Mouse (Mus musculus) embryonic facial prominence, embryonic 10.5 days (tissue): ENCODE measurements at regions not wholly inside any gene's neighbourhood (a gene's known extent, or its start where the extent isn't known, plus 50 kb on each side); places are given as distances from the start of the nearest gene placed in this dataset.

Experiments
- DNase-seq: peaks from one replicate; pipeline ENCODE4 v3.0.0-alpha.2; 2017; ENCODE audit warnings: low spot score
- H3K27ac ChIP-seq: fragments of 300-500 bp; sonication (generic); replicated peaks from 2 replicates; pipeline ENCODE4 v1.5.1; 2016; ENCODE audit warnings: mild to moderate bottlenecking
- H3K27me3 ChIP-seq: fragments of 300-500 bp; sonication (generic); replicated peaks from 2 replicates; pipeline ENCODE4 v1.6.1; 2016; ENCODE audit warnings: low read depth, mild to moderate bottlenecking; ENCODE audit not compliant: poor library complexity, severe bottlenecking
- H3K36me3 ChIP-seq: fragments of 300-500 bp; sonication (generic); replicated peaks from 2 replicates; pipeline ENCODE4 v1.6.1; 2016; ENCODE audit warnings: mild to moderate bottlenecking, moderate library complexity
- H3K4me1 ChIP-seq: fragments of 300-500 bp; sonication (generic); 2 replicates; pipeline ENCODE4 v1.6.1; 2016
- H3K4me3 ChIP-seq: fragments of 300-500 bp; sonication (generic); 2 replicates; pipeline ENCODE4 v1.5.1; 2016; ENCODE audit warnings: mild to moderate bottlenecking, moderate library complexity
- H3K9me3 ChIP-seq: fragments of 300-500 bp; sonication (generic); 2 replicates; pipeline ENCODE4 v1.6.1; 2016; ENCODE audit warnings: mild to moderate bottlenecking
- WGBS: fragments of 180-500 bp; shearing (Covaris S2); methylation state at CpG from one replicate; pipeline ENCODE4 v1.1.7; 2016; 5-methylcytosine and 5-hydroxymethylcytosine counted together

DNA sequence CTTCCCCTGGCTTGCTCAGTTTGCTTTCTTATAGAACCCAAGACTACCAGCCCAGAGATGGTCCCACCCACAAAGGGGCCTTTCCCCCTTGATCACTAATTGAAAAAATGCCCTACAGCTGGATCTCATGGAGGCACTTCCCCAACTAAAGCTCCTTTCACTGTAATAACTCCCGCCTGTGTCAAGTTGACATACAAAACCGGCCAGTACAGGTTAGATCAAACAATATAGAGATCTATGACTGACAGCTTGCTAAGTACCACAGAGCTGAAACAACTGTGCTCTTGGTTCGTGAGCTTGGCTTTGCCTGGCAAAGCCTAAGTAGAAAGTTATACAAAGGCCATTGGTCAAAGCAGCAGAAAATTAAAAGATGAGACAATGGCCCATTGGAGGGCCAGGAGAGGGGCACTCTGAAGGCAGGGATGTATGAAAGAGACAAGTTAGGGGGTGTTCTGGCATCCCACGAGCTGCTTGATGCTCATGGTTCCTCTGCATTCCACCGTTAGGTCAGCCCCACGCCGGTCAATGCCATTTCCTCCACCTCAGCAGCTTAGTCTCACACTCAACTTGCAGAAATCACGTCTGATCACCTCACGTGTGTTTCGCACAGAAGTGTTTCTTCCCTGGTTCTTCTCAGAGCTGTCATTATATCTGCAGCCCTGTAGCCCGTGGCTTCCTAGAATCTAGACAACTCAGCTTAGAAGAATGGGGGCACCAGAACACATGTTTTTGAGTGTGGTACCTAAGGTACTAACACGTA, 87.5 kb upstream of the Zfp648 start:
- Histone ChIP-seq H3K4me3 (no peak overlapping the region), H3K4me1 (peaks cover 30% of the 10 kb centered on the region), H3K9me3 (no peaks in the 10 kb centered on the region), H3K27ac (peak overlapping the region; percentile 67), H3K27me3 (peaks cover 25% of the 10 kb centered on the region), H3K36me3 (no peaks in the 10 kb centered on the region)
- peak; percentile 34 for DNase-seq
- 68% methylated on average over 12 of the region's 12 CpGs for WGBS

DNA sequence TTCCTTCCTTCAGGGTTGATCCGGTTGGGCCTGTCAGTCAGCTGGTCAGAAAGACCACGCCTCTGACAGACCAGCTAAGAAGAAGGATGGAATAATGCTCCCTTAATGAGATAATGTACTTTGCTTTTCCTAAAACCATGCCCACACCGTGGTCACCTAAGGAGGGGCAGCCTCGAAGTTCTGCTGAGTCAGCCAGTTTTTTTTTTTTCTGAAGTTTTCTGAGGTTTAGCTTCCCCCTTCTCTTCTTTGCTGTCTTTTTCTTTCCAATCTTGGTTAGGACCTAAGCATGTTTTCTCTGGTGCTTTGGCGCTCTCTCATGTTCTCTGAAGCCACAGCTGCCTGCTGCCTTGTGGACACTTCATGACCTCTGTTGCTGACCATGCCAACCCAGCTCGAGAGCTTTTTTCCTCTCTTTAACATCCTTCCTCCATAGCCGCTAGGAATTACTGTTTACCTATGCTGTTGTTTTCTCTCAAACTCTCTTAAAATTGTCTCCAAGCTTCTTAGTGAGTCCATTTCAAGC, 84.7 kb upstream of the Zfp648 start:
- Histone ChIP-seq H3K9me3 (no peaks in the 10 kb centered on the region), H3K4me1 (peaks cover 31% of the 10 kb centered on the region), H3K27ac (no peak overlapping the region), H3K36me3 (no peaks in the 10 kb centered on the region), H3K27me3 (peaks cover 25% of the 10 kb centered on the region), H3K4me3 (no peak overlapping the region)
- 84% methylated on average over 7 of the region's 7 CpGs for WGBS
- no peak for DNase-seq

DNA sequence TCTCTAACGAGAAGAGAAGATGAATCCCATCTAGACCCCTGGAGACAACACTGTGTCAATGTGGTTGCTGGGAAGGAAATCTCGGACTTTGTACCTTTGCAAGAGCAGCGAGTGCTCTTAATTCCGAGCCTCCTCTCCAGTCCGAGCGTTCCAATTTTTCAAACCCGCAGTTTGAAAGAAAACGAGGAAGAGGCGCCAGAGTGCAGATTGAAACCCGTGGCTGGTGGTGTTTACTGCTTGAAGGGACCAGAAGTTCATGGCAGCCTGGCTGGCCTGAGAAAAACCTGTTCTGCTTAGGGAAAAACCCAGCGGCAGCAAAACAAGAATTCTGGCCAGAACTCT, 83.7 kb upstream of the Zfp648 start:
- WGBS: 45% methylated on average over 11 of the region's 11 CpGs
- Histone ChIP-seq H3K36me3 (no peaks in the 10 kb centered on the region), H3K27ac (peak overlapping the region; percentile 59; the same call in 1 of the 2 replicates), H3K4me3 (peak overlapping the region; percentile 29; the same call in 1 of the 2 replicates), H3K4me1 (peaks cover 31% of the 10 kb centered on the region), H3K9me3 (no peaks in the 10 kb centered on the region), H3K27me3 (peaks cover 25% of the 10 kb centered on the region)
- peak; percentile 18 for DNase-seq

- DNase-seq: peak; percentile 47
- Histone ChIP-seq H3K36me3 (no peaks in the 10 kb centered on the region), H3K27ac (peak overlapping the region; percentile 59), H3K9me3 (no peaks in the 10 kb centered on the region), H3K27me3 (peaks cover 25% of the 10 kb centered on the region), H3K4me3 (peak overlapping the region; percentile 29; the same call in 1 of the 2 replicates), H3K4me1 (peaks cover 26% of the 10 kb centered on the region)
- 39% methylated on average over 20 of the region's 20 CpGs for WGBS
Measured at GRCm38 (mm10) chr1:154117688-154118373, 83.2 kb upstream of the Zfp648 start.

DNA sequence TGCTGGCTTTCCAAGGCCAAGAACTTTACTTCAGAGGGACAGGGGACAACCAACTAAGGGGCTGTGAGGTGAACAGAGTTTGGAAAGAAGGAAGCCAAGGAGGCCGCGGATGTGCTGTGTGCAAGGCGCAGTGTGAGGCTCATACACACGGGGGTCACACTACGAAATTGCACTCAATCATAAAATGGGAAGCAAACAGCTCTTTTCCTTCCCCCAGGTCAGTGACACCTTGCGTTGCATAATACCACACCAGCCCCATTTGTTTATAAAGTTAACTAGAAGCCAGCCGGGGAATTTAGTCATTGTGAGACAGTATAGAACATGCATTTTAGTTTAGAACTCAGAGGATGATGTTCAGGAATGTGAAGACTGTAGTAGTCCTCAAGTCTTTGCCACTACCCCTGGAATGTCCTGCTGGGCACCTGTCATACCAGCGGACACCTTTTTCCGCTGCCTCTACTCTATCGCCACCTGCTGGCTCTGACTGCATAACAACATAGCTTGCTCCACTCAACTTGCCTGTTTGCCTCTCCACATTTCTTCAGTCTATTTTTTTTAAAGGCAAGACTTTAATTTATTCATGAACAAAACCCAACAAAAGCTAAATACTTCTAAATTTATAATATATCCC, 82.5 kb upstream of the Zfp648 start:
- Histone ChIP-seq H3K36me3 (no peaks in the 10 kb centered on the region), H3K4me3 (no peak overlapping the region), H3K27ac (no peak overlapping the region), H3K9me3 (no peaks in the 10 kb centered on the region), H3K4me1 (peaks cover 19% of the 10 kb centered on the region), H3K27me3 (peaks cover 25% of the 10 kb centered on the region)
- DNase-seq: peak; percentile 75
- 44% methylated on average over 10 of the region's 10 CpGs for WGBS

DNA sequence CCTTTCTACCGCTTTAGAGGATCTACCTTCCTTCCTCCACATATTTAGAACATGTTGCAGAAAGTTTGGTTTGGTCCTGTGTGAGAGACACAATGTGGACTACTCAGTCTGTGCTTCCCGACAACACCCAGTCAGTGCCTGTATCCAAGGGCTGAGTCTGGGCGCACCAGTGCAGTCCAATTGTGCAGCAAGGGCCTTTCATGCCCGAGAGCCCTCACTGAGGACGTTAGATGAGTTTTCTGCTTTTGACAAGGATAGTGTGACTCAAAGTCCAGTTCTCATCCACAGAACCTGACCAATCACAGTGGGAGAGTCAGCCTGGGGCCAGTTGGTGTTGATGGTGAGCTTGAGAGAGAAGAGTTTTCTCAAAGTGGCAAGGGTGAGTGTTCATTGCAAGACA, 81.4 kb upstream of the Zfp648 start:
- H3K36me3 ChIP-seq: no peaks in the 10 kb centered on the region
- H3K27me3 ChIP-seq: peaks cover 25% of the 10 kb centered on the region
- no peaks in the 10 kb centered on the region for H3K9me3 ChIP-seq
- H3K27ac ChIP-seq: no peak overlapping the region
- WGBS: 90% methylated on average over 5 of the region's 5 CpGs
- no peak overlapping the region for H3K4me3 ChIP-seq
- peaks cover 16% of the 10 kb centered on the region for H3K4me1 ChIP-seq
- no peak for DNase-seq

DNA sequence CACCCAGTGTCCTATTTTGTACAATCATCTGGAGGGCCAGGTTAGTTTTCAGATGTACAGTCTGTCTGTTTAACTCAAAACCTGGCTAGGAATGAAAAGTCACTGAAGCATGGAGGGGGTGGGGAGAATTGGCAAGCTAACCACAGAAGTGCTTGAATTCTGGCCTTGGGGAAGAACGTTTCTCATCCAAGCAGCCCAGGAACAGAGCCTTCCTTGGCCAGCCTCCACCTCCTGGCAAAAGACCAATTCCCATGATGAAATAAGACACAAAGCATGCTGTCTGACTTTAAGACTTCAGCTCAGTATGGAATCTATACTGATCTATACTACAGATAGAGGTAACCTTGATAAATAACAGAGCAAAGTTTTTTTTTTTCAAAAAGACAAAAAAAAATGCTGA, 80.3 kb upstream of the Zfp648 start:
- no peak for DNase-seq
- H3K27ac ChIP-seq: no peak overlapping the region
- peaks cover 16% of the 10 kb centered on the region for H3K4me1 ChIP-seq
- H3K4me3 ChIP-seq: no peak overlapping the region
- H3K27me3 ChIP-seq: peaks cover 22% of the 10 kb centered on the region
- no peaks in the 10 kb centered on the region for H3K9me3 ChIP-seq
- no peaks in the 10 kb centered on the region for H3K36me3 ChIP-seq
- 64% methylated on average over 1 of the region's 1 CpGs for WGBS

GRCm38 (mm10) chr1:154124981-154125380, 76.0 kb upstream of the Zfp648 start:
- H3K4me1 ChIP-seq: no peaks in the 10 kb centered on the region
- H3K4me3 ChIP-seq: no peak overlapping the region
- no peaks in the 10 kb centered on the region for H3K27me3 ChIP-seq
- H3K36me3 ChIP-seq: no peaks in the 10 kb centered on the region
- H3K27ac ChIP-seq: no peak overlapping the region
- H3K9me3 ChIP-seq: no peaks in the 10 kb centered on the region
- DNase-seq: no peak

GRCm38 (mm10) chr1:154126487-154126886, 74.5 kb upstream of the Zfp648 start:
- no peak overlapping the region for H3K27ac ChIP-seq
- H3K4me3 ChIP-seq: no peak overlapping the region
- H3K4me1 ChIP-seq: no peaks in the 10 kb centered on the region
- DNase-seq: no peak
- H3K9me3 ChIP-seq: no peaks in the 10 kb centered on the region
- WGBS: 81% methylated on average over 4 of the region's 4 CpGs
- no peaks in the 10 kb centered on the region for H3K36me3 ChIP-seq
- H3K27me3 ChIP-seq: no peaks in the 10 kb centered on the region

DNA sequence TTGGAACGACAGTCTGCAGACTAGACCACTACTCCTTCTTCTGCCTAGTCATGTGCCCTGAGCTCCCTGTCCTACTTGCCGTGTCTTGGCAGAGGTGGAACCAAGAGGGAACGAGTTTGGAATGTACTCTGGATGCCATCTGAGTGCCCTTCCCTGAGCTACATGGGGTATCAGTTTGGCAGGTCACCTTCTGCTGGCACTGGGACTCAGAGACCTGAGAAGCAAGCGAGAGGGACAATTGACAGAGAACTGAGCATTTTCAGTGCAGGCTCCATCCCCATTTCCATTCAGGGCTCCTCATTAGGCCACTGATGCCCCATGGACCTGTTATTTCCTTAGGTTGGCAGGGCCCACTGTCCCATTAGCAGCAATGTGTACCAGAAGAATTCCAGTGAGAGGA, 61.5 kb upstream of the Zfp648 start:
- Histone ChIP-seq H3K4me3 (no peak overlapping the region), H3K27me3 (no peaks in the 10 kb centered on the region), H3K4me1 (no peaks in the 10 kb centered on the region), H3K27ac (no peak overlapping the region), H3K9me3 (no peaks in the 10 kb centered on the region), H3K36me3 (no peaks in the 10 kb centered on the region)
- no peak for DNase-seq
- 79% methylated on average over 4 of the region's 4 CpGs for WGBS

GRCm38 (mm10) chr1:154143691-154144090, 57.3 kb upstream of the Zfp648 start:
- no peak for DNase-seq
- Histone ChIP-seq H3K4me1 (no peaks in the 10 kb centered on the region), H3K27me3 (no peaks in the 10 kb centered on the region), H3K9me3 (no peaks in the 10 kb centered on the region), H3K27ac (no peak overlapping the region), H3K36me3 (no peaks in the 10 kb centered on the region), H3K4me3 (no peak overlapping the region)
- WGBS: 33% methylated on average over 1 of the region's 1 CpGs

DNA sequence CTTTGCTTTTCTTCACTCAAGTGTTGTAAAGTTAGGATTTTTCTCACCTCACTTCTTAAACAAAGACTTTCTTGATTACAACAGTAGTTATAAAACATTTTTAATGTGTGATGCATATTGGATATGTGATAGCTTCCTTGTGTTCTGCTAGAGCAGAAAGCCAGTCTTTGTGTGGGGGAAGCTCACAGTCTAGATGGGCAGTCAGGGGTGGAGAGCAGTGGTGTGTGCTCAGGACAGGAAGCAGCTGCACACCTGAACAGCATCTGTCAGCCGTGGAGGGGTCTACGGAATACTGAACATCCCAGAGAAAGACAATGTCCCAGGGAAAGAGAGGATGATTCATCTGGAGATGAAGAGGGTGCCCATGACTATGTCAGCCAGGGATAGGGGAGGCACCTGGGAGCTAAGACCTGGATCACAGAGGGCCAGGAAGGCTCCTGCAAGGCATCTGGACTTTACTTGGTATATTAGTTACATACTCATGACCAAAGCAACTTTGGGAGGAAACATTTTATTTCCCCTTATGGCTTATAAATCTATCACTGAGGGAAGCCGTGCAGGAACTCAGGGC, 53.9 kb upstream of the Zfp648 start:
- no peaks in the 10 kb centered on the region for H3K27me3 ChIP-seq
- no peaks in the 10 kb centered on the region for H3K36me3 ChIP-seq
- H3K9me3 ChIP-seq: no peaks in the 10 kb centered on the region
- DNase-seq: no peak
- peaks cover 9% of the 10 kb centered on the region for H3K4me1 ChIP-seq
- no peak overlapping the region for H3K27ac ChIP-seq
- H3K4me3 ChIP-seq: no peak overlapping the region
- WGBS: 75% methylated on average over 3 of the region's 3 CpGs
